Mouse (Mus musculus) G1E (cell line): ENCODE measurements around the gene Pi16. TPM values are rescaled to one million over a fixed set of nuclear protein-coding genes. Genes with fewer than 3 reads are reported as not detected.

ENCODE experiments used
- ATAC-seq: 2 replicates; pipeline ENCODE4 v1.8.0; 2016; ENCODE audit warnings: mild to moderate bottlenecking; ENCODE audit not compliant: insufficient number of reproducible peaks, poor library complexity, low FRiP score, severe bottlenecking; ENCODE audit errors: extremely low read depth
- DNase-seq: peaks from one replicate; pipeline ENCODE4 v3.0.0; 2012; ENCODE audit warnings: low spot score
- H3K27me3 ChIP-seq: 2 replicates; pipeline ENCODE4 v1.6.1; 2012; ENCODE audit warnings: mild to moderate bottlenecking, low read length, inconsistent platforms; ENCODE audit not compliant: insufficient read depth
- H3K36me3 ChIP-seq: replicated peaks from 2 replicates; pipeline ENCODE3; 2012; ENCODE audit warnings: mild to moderate bottlenecking, inconsistent platforms
- H3K4me1 ChIP-seq: 2 replicates; pipeline ENCODE4 v1.6.1; 2012; ENCODE audit warnings: low read depth, low read length, inconsistent platforms, mixed read lengths; ENCODE audit not compliant: insufficient read depth
- H3K4me3 ChIP-seq: 2 replicates; pipeline ENCODE4 v1.5.1; 2012; ENCODE audit warnings: low read depth, mild to moderate bottlenecking, inconsistent platforms, low read length, moderate library complexity, mixed read lengths
- H3K9me3 ChIP-seq: replicated peaks from 2 replicates; pipeline ENCODE4 v1.6.1; 2012; ENCODE audit warnings: inconsistent platforms
- CTCF ChIP-seq: IDR thresholded peaks from 2 replicates; pipeline ENCODE4 v1.5.1; 2012; ENCODE audit warnings: low read depth, low read length, inconsistent platforms, mixed read lengths
- GATA1 ChIP-seq: IDR thresholded peaks from 2 replicates; pipeline ENCODE4 v1.6.1; 2012; ENCODE audit warnings: borderline replicate concordance, low read length, inconsistent platforms, mixed read lengths
- GATA2 ChIP-seq: IDR thresholded peaks from 2 replicates; pipeline ENCODE4 v1.6.1; 2012; ENCODE audit warnings: low read depth, low read length, inconsistent platforms, borderline replicate concordance
- POLR2AphosphoS5 ChIP-seq: IDR thresholded peaks from 2 replicates; pipeline ENCODE4 v1.6.1; 2012; ENCODE audit warnings: low read depth, low read length, inconsistent platforms; ENCODE audit not compliant: insufficient replicate concordance
- TAL1 ChIP-seq: conservative IDR thresholded peaks from 2 replicates; pipeline ENCODE4 v1.6.1; 2012; ENCODE audit warnings: low read depth, low read length, inconsistent platforms, mixed read lengths
- polyA plus RNA-seq: library from polyadenylated mRNA; stranded (reverse); fragments of >175 nt; gene quantifications from 2 replicates; pipeline ENCODE4 v1.2.3, GENCODE M21; 2012
- total RNA-seq, 2 experiments: library from RNA; stranded (forward) in 1 of 2; stranded (reverse) in 1 of 2; fragments of 200-1000 nt in 1 of 2; fragments of >200 nt in 1 of 2; fragmentation: Nextera tagmentation in 1 of 2; gene quantifications; 2 replicates each; pipeline ENCODE4 v1.2.3; 2014 to 2017

Gene Pi16
- total and polyA plus RNA-seq, 3 experiments: 2.5 to 7.5 (median 5.5) TPM

GRCm38 (mm10) chr17:29293807-29294605 lies 23.5 kb upstream of the Pi16 start:
- Histone ChIP-seq H3K4me1 (peaks cover 7% of the 10 kb centered on the region; the same call in 1 of the 2 replicates), H3K9me3 (no peaks in the 10 kb centered on the region), H3K36me3 (peaks cover 91% of the 10 kb centered on the region), H3K4me3 (no peak overlapping the region), H3K27me3 (no peaks in the 10 kb centered on the region)
- ATAC-seq: no peak
- DNase-seq: no peak
- no peak for TF ChIP-seq GATA1
- TF ChIP-seq TAL1: no peak
- no peak for TF ChIP-seq POLR2AphosphoS5
- TF ChIP-seq CTCF: no peak
- no peak for TF ChIP-seq GATA2

- H3K9me3 ChIP-seq: no peaks in the 10 kb centered on the region
- peaks cover 7% of the 10 kb centered on the region; the same call in 1 of the 2 replicates for H3K4me1 ChIP-seq
- peaks cover 94% of the 10 kb centered on the region for H3K36me3 ChIP-seq
- TF ChIP-seq GATA1: no peak
- TF ChIP-seq CTCF: no peak
- TF ChIP-seq GATA2: no peak
- no peak for TF ChIP-seq POLR2AphosphoS5
- TF ChIP-seq TAL1: no peak
- H3K4me3 ChIP-seq: no peak overlapping the region
- no peak for DNase-seq
- H3K27me3 ChIP-seq: no peaks in the 10 kb centered on the region
- no peak for ATAC-seq
Observed at GRCm38 (mm10) chr17:29295835-29296234, 21.6 kb upstream of the Pi16 start.

- no peaks in the 10 kb centered on the region for H3K9me3 ChIP-seq
- no peak for TF ChIP-seq GATA2
- no peak for TF ChIP-seq POLR2AphosphoS5
- TF ChIP-seq GATA1: no peak
- TF ChIP-seq CTCF: no peak
- DNase-seq (no peak), ATAC-seq (no peak)
- no peaks in the 10 kb centered on the region; the same call in 1 of the 2 replicates for H3K4me1 ChIP-seq
- peaks cover 96% of the 10 kb centered on the region for H3K36me3 ChIP-seq
- no peak overlapping the region for H3K4me3 ChIP-seq
- H3K27me3 ChIP-seq: no peaks in the 10 kb centered on the region
Observed at GRCm38 (mm10) chr17:29297321-29297720, 20.2 kb upstream of the Pi16 start.

GRCm38 (mm10) chr17:29297813-29298212 lies 19.7 kb upstream of the Pi16 start:
- DNase-seq (no peak), ATAC-seq (no peak)
- no peaks in the 10 kb centered on the region for H3K9me3 ChIP-seq
- peaks cover 95% of the 10 kb centered on the region for H3K36me3 ChIP-seq
- no peaks in the 10 kb centered on the region; the same call in 1 of the 2 replicates for H3K4me1 ChIP-seq
- no peak overlapping the region for H3K4me3 ChIP-seq
- no peak for TF ChIP-seq GATA1
- TF ChIP-seq GATA2: no peak
- no peak for TF ChIP-seq POLR2AphosphoS5
- no peak for TF ChIP-seq TAL1
- no peak for TF ChIP-seq CTCF
- no peaks in the 10 kb centered on the region for H3K27me3 ChIP-seq

- Histone ChIP-seq H3K27me3 (no peaks in the 10 kb centered on the region), H3K36me3 (peaks cover 88% of the 10 kb centered on the region), H3K4me3 (no peak overlapping the region), H3K9me3 (no peaks in the 10 kb centered on the region), H3K4me1 (peaks cover under 1% of the 10 kb centered on the region; the same call in 1 of the 2 replicates)
- ATAC-seq (no peak), DNase-seq (no peak)
- TF ChIP-seq GATA2: no peak
- no peak for TF ChIP-seq POLR2AphosphoS5
- no peak for TF ChIP-seq TAL1
- TF ChIP-seq GATA1: no peak
Observed at GRCm38 (mm10) chr17:29299282-29299681, 18.2 kb upstream of the Pi16 start.

- peaks cover 74% of the 10 kb centered on the region for H3K36me3 ChIP-seq
- no peaks in the 10 kb centered on the region for H3K9me3 ChIP-seq
- H3K4me1 ChIP-seq: peaks cover 7% of the 10 kb centered on the region
- no peak for DNase-seq
- ATAC-seq: no peak
- TF ChIP-seq POLR2AphosphoS5 (no peak), CTCF (no peak), GATA1 (no peak), TAL1 (no peak), GATA2 (no peak)
- no peak overlapping the region for H3K4me3 ChIP-seq
- peaks cover 6% of the 10 kb centered on the region; the same call in 1 of the 2 replicates for H3K27me3 ChIP-seq
Observed at GRCm38 (mm10) chr17:29300926-29301325, 16.6 kb upstream of the Pi16 start.
